Mouse (Mus musculus): Measurements from ENCODE around the gene Sox6. TPM values are rescaled to one million over a fixed set of nuclear protein-coding genes. Genes with fewer than 3 reads are reported as not detected.
A peak's percentile ranks its signal among the peaks of the same experiment; 100 is the strongest.
"Not testable (repeated sequence)": the region's sequence is repeated elsewhere in the genome, so short reads cannot be mapped to it uniquely, and the experiment has no call there.

Gene Sox6
- 24.9 and 39.8 TPM in 2 replicates for total RNA-seq (2014; rRNA removed)
- polyA plus RNA-seq (2015; fragmentation: Nextera tagmentation; extraction: Ambion mirVana), result 32.8 and 33.7 TPM in 2 replicates

- no peak for TF ChIP-seq CTCF (IDR thresholded peaks at IDR 0.05; ENCODE audit: low read depth)
- ATAC-seq (no peak), DNase-seq (ENCODE audit: low spot score) (peak; percentile 12)
- peak within 1 kb of the TSS; percentile 42 for H3K4me3 ChIP-seq (ENCODE audit: low read length)
- H3K4me2 ChIP-seq (ENCODE audit: low read depth, low read length), result peak within 1 kb of the TSS; percentile 84
- no peaks in the 10 kb centered on the region for H3K9me3 ChIP-seq (ENCODE audit: low read length)
- no peak within 1 kb of the TSS; the same call in 1 of the 2 replicates for H3K9ac ChIP-seq (replicated peaks; ENCODE audit: low read length)
- peaks cover 16% of the 10 kb centered on the region for H3K27me3 ChIP-seq (ENCODE audit: insufficient read depth, low read length)
- no peak within 1 kb of the TSS for H3K27ac ChIP-seq
- no peaks in the 10 kb centered on the region for H3K36me3 ChIP-seq (ENCODE audit: insufficient read depth, low read length)
- H3K4me1 ChIP-seq (ENCODE audit: insufficient read depth, low read length), result peaks cover 12% of the 10 kb centered on the region
- WGBS, result 2% methylated on average over 11 of the region's 11 CpGs
Measured at GRCm38 (mm10) chr7:116038511-116038910, at the start of gene Sox6. Gene Sox6, minus strand, starts transcription at chr7:116038796.

DNA sequence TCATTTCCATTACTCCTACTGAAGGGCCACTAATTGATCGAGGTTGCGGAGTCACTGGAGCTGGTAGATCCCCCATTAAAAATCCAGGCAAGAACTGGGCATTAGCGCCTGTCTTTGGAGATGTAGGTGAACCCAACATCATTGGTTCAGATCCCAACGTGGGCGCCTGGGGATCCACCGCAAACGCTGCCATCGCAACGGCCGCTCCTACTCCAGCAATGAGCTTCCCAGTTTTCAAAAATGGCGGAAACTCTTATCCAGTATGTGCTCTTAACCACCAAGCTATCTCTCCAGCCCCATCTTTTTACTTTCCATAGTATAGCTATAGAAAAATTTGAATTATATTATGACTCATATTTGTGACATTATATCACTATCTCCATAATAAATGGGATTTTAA lies 45.8 kb upstream of the Sox6 start, which contains the start of gene Gm4353:
Gene Gm4353, minus strand, starts transcription at position 270 of the 400 bp plus-strand sequence.
- ATAC-seq; H3K9ac ChIP-seq (replicated peaks; ENCODE audit: low read length); DNase-seq (ENCODE audit: low spot score); H3K4me3 ChIP-seq (ENCODE audit: low read length); H3K27me3 ChIP-seq (ENCODE audit: insufficient read depth, low read length); H3K4me2 ChIP-seq (ENCODE audit: low read depth, low read length); H3K9me3 ChIP-seq (ENCODE audit: low read length); H3K4me1 ChIP-seq (ENCODE audit: insufficient read depth, low read length); H3K36me3 ChIP-seq (ENCODE audit: insufficient read depth, low read length); H3K27ac ChIP-seq: not testable (repeated sequence)
- WGBS, result 96% methylated on average over 11 of the region's 11 CpGs

DNA sequence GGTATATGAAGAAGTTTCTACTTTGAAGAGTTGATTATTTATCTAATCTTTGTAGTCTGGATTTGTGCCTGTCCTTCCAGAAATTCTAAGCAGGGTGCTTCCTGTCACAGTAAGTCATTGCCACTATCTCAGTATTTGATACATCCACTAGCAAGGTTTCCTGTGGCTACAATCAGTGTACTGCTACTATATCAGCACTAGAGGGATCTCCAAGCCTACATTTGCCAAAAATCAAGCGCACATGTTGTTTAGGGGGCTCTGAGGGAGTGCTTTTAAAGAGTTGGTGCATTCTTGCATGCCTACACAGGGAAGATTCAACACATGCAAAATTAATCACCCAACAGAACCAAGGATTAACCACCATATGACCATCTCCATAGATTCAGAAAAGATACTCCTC lies 22.1 kb upstream of the Sox6 start:
- Histone ChIP-seq H3K36me3 (ENCODE audit: insufficient read depth, low read length) (no peaks in the 10 kb centered on the region), H3K27ac (no peak overlapping the region), H3K4me1 (ENCODE audit: insufficient read depth, low read length) (no peaks in the 10 kb centered on the region), H3K4me2 (ENCODE audit: low read depth, low read length) (no peak overlapping the region), H3K4me3 (ENCODE audit: low read length) (no peak overlapping the region), H3K27me3 (ENCODE audit: insufficient read depth, low read length) (no peaks in the 10 kb centered on the region), H3K9ac (replicated peaks; ENCODE audit: low read length) (no peak overlapping the region), H3K9me3 (ENCODE audit: low read length) (no peaks in the 10 kb centered on the region)
- TF ChIP-seq CTCF (IDR thresholded peaks at IDR 0.05; ENCODE audit: low read depth), result peak; percentile 58
- peak; percentile 30 for DNase-seq (ENCODE audit: low spot score)
- WGBS, result 29% methylated on average over 1 of the region's 1 CpGs
- ATAC-seq, result no peak

- Histone ChIP-seq H3K27me3 (ENCODE audit: insufficient read depth, low read length) (peaks cover 8% of the 10 kb centered on the region), H3K9me3 (ENCODE audit: low read length) (no peaks in the 10 kb centered on the region), H3K4me3 (ENCODE audit: low read length) (peak overlapping the region; percentile 42), H3K4me2 (ENCODE audit: low read depth, low read length) (peak overlapping the region; percentile 84), H3K4me1 (ENCODE audit: insufficient read depth, low read length) (peaks cover 6% of the 10 kb centered on the region; the same call in 1 of the 2 replicates), H3K9ac (replicated peaks; ENCODE audit: low read length) (no peak overlapping the region), H3K27ac (no peak overlapping the region), H3K36me3 (ENCODE audit: insufficient read depth, low read length) (no peaks in the 10 kb centered on the region)
- DNase-seq (ENCODE audit: low spot score), result no peak
- TF ChIP-seq CTCF (IDR thresholded peaks at IDR 0.05; ENCODE audit: low read depth), result no peak
- WGBS, result 16% methylated on average over 15 of the region's 15 CpGs
- ATAC-seq, result 0 out of 2 replicates have a peak, but pooled peaks have one; percentile 34
Measured at GRCm38 (mm10) chr7:116040470-116041019, 1.9 kb upstream of the Sox6 start.

- Histone ChIP-seq H3K27me3 (ENCODE audit: insufficient read depth, low read length) (peaks cover 14% of the 10 kb centered on the region), H3K4me1 (ENCODE audit: insufficient read depth, low read length) (peaks cover 6% of the 10 kb centered on the region; the same call in 1 of the 2 replicates), H3K36me3 (ENCODE audit: insufficient read depth, low read length) (no peaks in the 10 kb centered on the region), H3K27ac (no peak overlapping the region; the same call in 1 of the 2 replicates), H3K9me3 (ENCODE audit: low read length) (no peaks in the 10 kb centered on the region), H3K9ac (replicated peaks; ENCODE audit: low read length) (peak overlapping the region; percentile 34), H3K4me2 (ENCODE audit: low read depth, low read length) (peak overlapping the region; percentile 84), H3K4me3 (ENCODE audit: low read length) (peak overlapping the region; percentile 42)
- ATAC-seq, result peak; percentile 94
- DNase-seq (ENCODE audit: low spot score), result peak; percentile 93
- WGBS, result under 1% methylated on average over 48 of the region's 48 CpGs
- TF ChIP-seq CTCF (IDR thresholded peaks at IDR 0.05; ENCODE audit: low read depth), result peak; percentile 96
Measured at GRCm38 (mm10) chr7:116039538-116040466, 1.2 kb upstream of the Sox6 start.

GRCm38 (mm10) chr7:116039196-116039537 lies 571 bp upstream of the Sox6 start, which contains the start of gene 1110004F10Rik:
Gene 1110004F10Rik, plus strand, starts transcription at chr7:116039397.
- no peak for TF ChIP-seq CTCF (IDR thresholded peaks at IDR 0.05; ENCODE audit: low read depth)
- Histone ChIP-seq H3K4me3 (ENCODE audit: low read length) (peak within 1 kb of the TSS; percentile 42), H3K27me3 (ENCODE audit: insufficient read depth, low read length) (peaks cover 16% of the 10 kb centered on the region), H3K9me3 (ENCODE audit: low read length) (no peaks in the 10 kb centered on the region), H3K4me1 (ENCODE audit: insufficient read depth, low read length) (peaks cover 8% of the 10 kb centered on the region), H3K36me3 (ENCODE audit: insufficient read depth, low read length) (no peaks in the 10 kb centered on the region), H3K9ac (replicated peaks; ENCODE audit: low read length) (peak within 1 kb of the TSS; percentile 34), H3K4me2 (ENCODE audit: low read depth, low read length) (peak within 1 kb of the TSS; percentile 84), H3K27ac (no peak within 1 kb of the TSS; the same call in 1 of the 2 replicates)
- DNase-seq (ENCODE audit: low spot score) (no peak), ATAC-seq (peak; percentile 6; the same call in 1 of the 2 replicates)
- under 1% methylated on average over 11 of the region's 11 CpGs for WGBS
